Mouse (Mus musculus): ENCODE data around the gene Gsta3. TPM values are rescaled to one million over a fixed set of nuclear protein-coding genes. Genes with fewer than 3 reads are reported as not detected.

The Gsta3 gene
- polyA plus RNA-seq, 1 experiment from 2014 or later, result 0.68 TPM

GRCm38 (mm10) chr1:21235359-21235758, 5.0 kb upstream of the Gsta3 start:
- no peak for ATAC-seq (ENCODE audit: low FRiP score)
- no peak overlapping the region for H3K9ac ChIP-seq (replicated peaks)
- H3K27ac ChIP-seq (replicated peaks), result no peak overlapping the region
- no peak overlapping the region for H3K4me3 ChIP-seq (replicated peaks)
- H3K36me3 ChIP-seq, result no peaks in the 10 kb centered on the region
- H3K9me3 ChIP-seq (replicated peaks), result no peaks in the 10 kb centered on the region
- no peak overlapping the region for H3K4me2 ChIP-seq
- no peaks in the 10 kb centered on the region for H3K27me3 ChIP-seq (replicated peaks)
- H3K4me1 ChIP-seq, result no peaks in the 10 kb centered on the region
- WGBS, result 93% methylated on average over 6 of the region's 6 CpGs

GRCm38 (mm10) chr1:21241096-21241495, 707 bp downstream of the Gsta3 start:
- ATAC-seq (ENCODE audit: low FRiP score), result no peak
- WGBS, result 100% methylated on average over 1 of the region's 1 CpGs
- no peak overlapping the region for H3K27ac ChIP-seq (replicated peaks)
- H3K4me1 ChIP-seq, result no peaks in the 10 kb centered on the region
- H3K4me2 ChIP-seq, result no peak overlapping the region
- H3K9me3 ChIP-seq (replicated peaks), result no peaks in the 10 kb centered on the region
- no peaks in the 10 kb centered on the region for H3K36me3 ChIP-seq
- H3K4me3 ChIP-seq (replicated peaks), result no peak overlapping the region
- H3K9ac ChIP-seq (replicated peaks), result no peak overlapping the region
- H3K27me3 ChIP-seq (replicated peaks), result no peaks in the 10 kb centered on the region

- no peaks in the 10 kb centered on the region for H3K4me1 ChIP-seq
- no peak for ATAC-seq (ENCODE audit: low FRiP score)
- no peak overlapping the region for H3K4me2 ChIP-seq
- H3K27ac ChIP-seq (replicated peaks), result no peak overlapping the region
- H3K9me3 ChIP-seq (replicated peaks), result no peaks in the 10 kb centered on the region
- WGBS, result 74% methylated on average over 4 of the region's 4 CpGs
- no peaks in the 10 kb centered on the region for H3K36me3 ChIP-seq
- H3K4me3 ChIP-seq (replicated peaks), result no peak overlapping the region
- H3K27me3 ChIP-seq (replicated peaks), result no peaks in the 10 kb centered on the region
- H3K9ac ChIP-seq (replicated peaks), result no peak overlapping the region
Measured at GRCm38 (mm10) chr1:21244290-21244960, 4.0 kb downstream of the Gsta3 start.

GRCm38 (mm10) chr1:21246136-21246535, 5.7 kb downstream of the Gsta3 start:
- no peaks in the 10 kb centered on the region for H3K36me3 ChIP-seq
- no peak overlapping the region for H3K4me2 ChIP-seq
- WGBS, result 90% methylated on average over 3 of the region's 3 CpGs
- no peak overlapping the region for H3K4me3 ChIP-seq (replicated peaks)
- H3K9me3 ChIP-seq (replicated peaks), result no peaks in the 10 kb centered on the region
- H3K27me3 ChIP-seq (replicated peaks), result no peaks in the 10 kb centered on the region
- no peak overlapping the region for H3K9ac ChIP-seq (replicated peaks)
- H3K27ac ChIP-seq (replicated peaks), result no peak overlapping the region
- no peaks in the 10 kb centered on the region for H3K4me1 ChIP-seq
- no peak for ATAC-seq (ENCODE audit: low FRiP score)

- H3K27ac ChIP-seq (replicated peaks), result no peak overlapping the region
- ATAC-seq (ENCODE audit: low FRiP score), result no peak
- no peaks in the 10 kb centered on the region for H3K27me3 ChIP-seq (replicated peaks)
- H3K9me3 ChIP-seq (replicated peaks), result no peaks in the 10 kb centered on the region
- H3K4me1 ChIP-seq, result no peaks in the 10 kb centered on the region
- no peak overlapping the region for H3K4me2 ChIP-seq
- no peak overlapping the region for H3K4me3 ChIP-seq (replicated peaks)
- no peak overlapping the region for H3K9ac ChIP-seq (replicated peaks)
- H3K36me3 ChIP-seq, result no peaks in the 10 kb centered on the region
Measured at GRCm38 (mm10) chr1:21247896-21248295, 7.5 kb downstream of the Gsta3 start.

- no peak for ATAC-seq (ENCODE audit: low FRiP score)
Measured at GRCm38 (mm10) chr1:21248560-21249390, 8.4 kb downstream of the Gsta3 start.

GRCm38 (mm10) chr1:21251661-21252060, 11.3 kb downstream of the Gsta3 start:
- no peak for ATAC-seq (ENCODE audit: low FRiP score)
- no peak overlapping the region for H3K27ac ChIP-seq (replicated peaks)
- no peak overlapping the region for H3K4me2 ChIP-seq
- 18% methylated on average over 6 of the region's 6 CpGs for WGBS
- no peaks in the 10 kb centered on the region for H3K27me3 ChIP-seq (replicated peaks)
- no peak overlapping the region for H3K4me3 ChIP-seq (replicated peaks)
- H3K4me1 ChIP-seq, result no peaks in the 10 kb centered on the region
- no peaks in the 10 kb centered on the region for H3K36me3 ChIP-seq
- H3K9ac ChIP-seq (replicated peaks), result no peak overlapping the region
- no peaks in the 10 kb centered on the region for H3K9me3 ChIP-seq (replicated peaks)

More at GRCm38 (mm10) chr1:21248560-21249390, 8.4 kb downstream of the Gsta3 start:
- Histone ChIP-seq H3K4me1 (no peaks in the 10 kb centered on the region), H3K36me3 (no peaks in the 10 kb centered on the region), H3K27ac (replicated peaks) (no peak overlapping the region), H3K27me3 (replicated peaks) (no peaks in the 10 kb centered on the region), H3K4me2 (no peak overlapping the region), H3K9ac (replicated peaks) (no peak overlapping the region), H3K4me3 (replicated peaks) (no peak overlapping the region), H3K9me3 (replicated peaks) (no peaks in the 10 kb centered on the region)
- WGBS, result 91% methylated on average over 9 of the region's 9 CpGs

- Histone ChIP-seq H3K36me3 (no peaks in the 10 kb centered on the region), H3K27ac (replicated peaks) (no peak overlapping the region), H3K9me3 (replicated peaks) (no peaks in the 10 kb centered on the region), H3K9ac (replicated peaks) (no peak overlapping the region), H3K4me2 (no peak overlapping the region), H3K4me3 (replicated peaks) (no peak overlapping the region), H3K27me3 (replicated peaks) (no peaks in the 10 kb centered on the region), H3K4me1 (no peaks in the 10 kb centered on the region)
- no peak for ATAC-seq (ENCODE audit: low FRiP score)
- WGBS, result 91% methylated on average over 10 of the region's 10 CpGs
Measured at GRCm38 (mm10) chr1:21252566-21253302, 12.3 kb downstream of the Gsta3 start.

- WGBS, result 89% methylated on average over 1 of the region's 1 CpGs
- H3K4me3 ChIP-seq (replicated peaks), result no peak overlapping the region
- H3K9ac ChIP-seq (replicated peaks), result no peak overlapping the region
- H3K36me3 ChIP-seq, result no peaks in the 10 kb centered on the region
- no peaks in the 10 kb centered on the region for H3K27me3 ChIP-seq (replicated peaks)
- no peaks in the 10 kb centered on the region for H3K9me3 ChIP-seq (replicated peaks)
- ATAC-seq (ENCODE audit: low FRiP score), result no peak
- no peak overlapping the region for H3K4me2 ChIP-seq
- H3K4me1 ChIP-seq, result no peaks in the 10 kb centered on the region
- H3K27ac ChIP-seq (replicated peaks), result no peak overlapping the region
Measured at GRCm38 (mm10) chr1:21253303-21253650, 12.9 kb downstream of the Gsta3 start.

GRCm38 (mm10) chr1:21253856-21254255, 13.5 kb downstream of the Gsta3 start:
- Histone ChIP-seq H3K4me1 (no peaks in the 10 kb centered on the region), H3K9me3 (replicated peaks) (no peaks in the 10 kb centered on the region), H3K36me3 (no peaks in the 10 kb centered on the region), H3K27ac (replicated peaks) (no peak overlapping the region), H3K4me3 (replicated peaks) (no peak overlapping the region), H3K27me3 (replicated peaks) (no peaks in the 10 kb centered on the region), H3K4me2 (no peak overlapping the region), H3K9ac (replicated peaks) (no peak overlapping the region)
- WGBS, result 90% methylated on average over 4 of the region's 4 CpGs
- no peak for ATAC-seq (ENCODE audit: low FRiP score)

GRCm38 (mm10) chr1:21255625-21256345, 15.4 kb downstream of the Gsta3 start:
- Histone ChIP-seq H3K4me3 (replicated peaks) (no peak overlapping the region), H3K9ac (replicated peaks) (no peak overlapping the region), H3K4me1 (no peaks in the 10 kb centered on the region), H3K9me3 (replicated peaks) (no peaks in the 10 kb centered on the region), H3K27ac (replicated peaks) (no peak overlapping the region), H3K27me3 (replicated peaks) (no peaks in the 10 kb centered on the region), H3K4me2 (no peak overlapping the region), H3K36me3 (no peaks in the 10 kb centered on the region)
- 90% methylated on average over 7 of the region's 7 CpGs for WGBS
- no peak for ATAC-seq (ENCODE audit: low FRiP score)
